Mouse (Mus musculus) testis, postnatal 10 days (tissue): ENCODE data around the gene Tex22.

Experiments
- DNase-seq: peaks from one replicate; pipeline ENCODE4 v3.0.0; 2021; ENCODE audit warnings: low spot score

The Tex22 gene

DNA sequence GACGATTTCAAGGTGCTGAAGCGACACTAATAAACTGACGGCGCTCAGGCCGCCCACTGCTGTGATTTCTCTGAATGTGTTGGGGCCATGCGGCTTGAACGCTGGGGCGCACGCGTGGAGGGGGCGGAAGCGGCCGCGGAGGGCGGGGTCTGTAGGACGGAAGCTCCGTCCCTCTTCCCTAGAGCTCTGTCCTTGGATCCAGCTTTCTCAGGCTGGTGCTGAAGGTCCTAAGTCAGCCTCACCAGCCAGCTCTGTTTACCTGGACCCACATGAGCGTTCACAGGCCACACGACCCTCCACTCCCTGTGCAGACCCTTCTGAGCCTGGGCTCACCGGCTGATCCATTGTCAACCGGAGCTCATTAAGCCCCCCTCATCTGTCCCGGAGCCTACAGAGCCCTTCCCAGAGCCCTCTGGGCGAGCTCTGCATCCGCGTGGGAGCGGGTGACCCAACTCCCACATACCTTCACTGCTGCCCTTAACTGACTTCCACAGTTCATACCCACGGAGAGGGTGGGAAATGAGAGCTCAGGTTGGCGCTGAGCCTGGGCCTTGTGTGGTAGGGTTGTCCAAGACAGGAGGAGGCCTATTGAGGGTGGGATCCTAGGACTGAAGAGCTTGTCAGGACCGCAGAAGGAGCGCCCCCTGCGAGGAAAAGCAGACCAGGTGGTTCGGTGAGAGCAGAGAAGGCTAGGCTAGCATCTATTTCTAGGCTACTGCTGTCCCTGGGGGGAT, at the start of gene Tex22:
Tex22 (plus strand) TSS at position 174 of the 734 bp plus-strand sequence.
- DNase-seq = peak; percentile 92

DNA sequence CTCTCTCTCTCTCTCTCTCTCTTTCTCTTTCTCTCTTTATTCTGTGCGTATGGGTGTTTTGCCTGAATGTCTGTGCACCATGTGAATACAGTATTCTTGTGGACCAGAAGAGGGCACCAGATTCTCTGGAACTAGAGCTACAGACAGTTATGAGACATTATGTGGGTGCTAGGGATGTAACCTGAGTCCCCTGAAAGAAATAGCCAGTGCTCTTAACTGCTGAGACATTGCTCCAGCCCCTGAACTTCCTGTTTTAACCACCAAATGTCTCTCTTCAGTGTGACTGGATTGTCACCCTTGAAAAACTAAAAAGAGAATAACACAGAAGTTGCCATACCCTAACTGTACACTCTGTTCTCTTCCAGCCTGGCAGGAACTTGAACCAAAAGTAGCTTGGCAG, 47.7 kb upstream of the Tex22 start:
- no peak for DNase-seq

DNA sequence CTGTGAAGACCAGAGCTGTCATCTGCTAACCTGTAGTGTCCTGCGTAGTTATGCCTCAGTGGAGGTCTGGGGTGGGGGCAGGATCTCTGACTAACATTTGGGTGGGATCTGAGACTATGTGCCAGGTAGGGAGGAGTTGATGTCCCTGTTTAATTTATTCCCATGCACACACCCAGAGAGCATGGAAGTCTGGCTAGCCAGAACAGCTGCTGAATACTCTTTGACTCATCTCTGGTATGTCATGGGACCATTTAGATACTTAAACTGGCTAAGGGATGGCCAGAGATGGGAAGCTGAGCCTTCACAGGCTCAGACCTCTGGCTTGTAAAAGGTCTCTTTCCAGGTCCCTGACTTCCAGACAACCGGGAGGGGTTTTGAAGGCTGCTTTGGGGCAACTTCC, 46.8 kb upstream of the Tex22 start:
- DNase-seq = no peak

DNA sequence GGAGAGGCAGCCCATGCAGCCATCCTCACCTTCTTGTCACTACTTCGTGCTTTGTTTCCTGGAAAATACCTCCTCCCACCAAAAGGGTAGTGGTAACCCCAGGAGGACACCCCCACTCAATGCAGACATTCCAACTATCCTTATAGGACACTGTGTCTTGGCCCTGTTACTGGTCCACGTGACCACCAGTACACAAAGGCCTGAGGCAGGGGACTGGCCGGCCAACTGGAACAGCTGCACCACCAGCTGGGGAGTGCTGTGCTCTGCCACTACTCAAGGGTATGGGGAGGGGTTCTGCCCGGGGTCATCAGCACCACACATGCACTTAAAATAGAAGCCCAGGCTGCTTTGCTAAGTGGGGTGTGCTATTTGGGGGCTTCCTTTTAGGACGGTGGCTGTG, 46.2 kb upstream of the Tex22 start:
- no peak for DNase-seq

DNA sequence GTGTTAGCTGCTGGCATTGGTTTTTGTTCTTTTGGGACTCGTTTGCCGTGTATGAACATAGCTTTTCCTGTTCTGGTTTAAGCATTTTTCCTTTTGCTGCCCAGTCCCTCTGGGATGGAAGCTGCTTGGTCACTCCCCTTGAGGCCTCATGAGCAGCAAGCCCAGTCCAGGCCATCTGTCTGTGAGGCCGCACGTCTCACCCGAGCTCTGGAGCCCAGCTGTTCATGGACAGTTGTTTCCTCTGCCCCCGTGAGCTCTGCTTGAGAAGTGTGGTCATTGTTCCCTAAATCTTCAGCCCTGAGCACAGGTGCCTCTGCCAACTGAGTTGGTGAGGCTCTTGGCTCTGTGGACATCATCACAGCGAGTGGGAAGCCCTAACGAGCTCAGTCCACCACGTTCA, 45.4 kb upstream of the Tex22 start:
- DNase-seq = no peak

DNA sequence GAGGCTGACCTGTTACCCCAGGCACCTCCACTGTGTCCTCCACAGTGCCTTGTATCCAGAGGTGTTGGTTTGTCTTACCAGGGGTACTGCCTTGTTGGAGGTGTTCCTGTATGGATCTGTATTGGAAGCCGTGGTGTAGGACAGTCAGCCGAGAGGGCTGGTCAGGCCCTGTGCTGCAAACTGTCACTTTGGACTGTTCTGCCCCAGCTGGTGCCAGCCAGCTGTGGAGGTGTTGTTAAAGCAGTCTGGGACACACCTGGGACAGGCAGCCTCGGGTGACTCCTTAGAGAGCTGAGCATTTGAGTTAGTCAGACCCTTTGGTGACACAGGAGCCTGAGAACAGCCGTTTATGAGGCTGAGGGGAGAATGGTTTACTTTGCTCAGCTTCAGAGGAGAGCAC, 44.3 kb upstream of the Tex22 start:
- DNase-seq = no peak

DNA sequence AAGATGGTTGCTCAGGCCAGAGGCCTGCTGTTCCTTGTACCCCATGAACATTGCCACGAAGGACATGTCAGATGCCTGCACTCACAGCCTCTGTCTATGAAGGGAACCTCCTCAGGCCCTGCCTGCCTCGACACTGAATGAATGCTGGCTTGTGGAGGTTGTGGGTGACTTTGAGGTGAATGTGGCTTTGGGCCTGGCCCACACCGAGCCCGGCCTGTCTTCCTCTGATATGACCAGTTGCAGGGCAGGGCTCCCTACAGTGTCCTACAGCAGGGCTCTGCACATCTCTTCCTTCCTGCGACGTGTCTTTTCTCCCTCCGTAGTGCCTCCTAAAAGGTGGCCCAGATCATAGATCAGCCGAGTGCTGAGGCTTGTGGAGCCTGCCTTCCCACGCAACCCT, 43.3 kb upstream of the Tex22 start:
- DNase-seq = no peak

DNA sequence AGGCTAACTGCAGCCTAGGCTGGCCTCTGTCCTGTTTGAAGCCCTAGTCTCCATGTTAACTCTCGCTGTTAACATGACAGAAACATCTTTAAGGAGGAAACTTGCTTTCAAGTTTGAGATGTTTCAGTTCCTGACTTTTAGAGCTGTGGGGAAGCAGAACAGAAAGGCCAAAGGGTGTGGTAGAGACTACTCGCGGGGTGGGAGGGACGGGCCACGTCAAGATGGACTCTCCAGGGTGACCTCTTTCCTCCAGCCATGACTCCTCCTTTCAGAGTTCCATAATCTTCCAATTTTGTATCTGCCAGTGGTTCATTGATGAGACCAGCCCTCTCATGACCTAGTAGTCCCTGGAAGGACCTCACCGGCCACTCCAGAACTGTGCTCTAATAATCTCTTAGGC, 42.9 kb upstream of the Tex22 start:
- DNase-seq = no peak

DNA sequence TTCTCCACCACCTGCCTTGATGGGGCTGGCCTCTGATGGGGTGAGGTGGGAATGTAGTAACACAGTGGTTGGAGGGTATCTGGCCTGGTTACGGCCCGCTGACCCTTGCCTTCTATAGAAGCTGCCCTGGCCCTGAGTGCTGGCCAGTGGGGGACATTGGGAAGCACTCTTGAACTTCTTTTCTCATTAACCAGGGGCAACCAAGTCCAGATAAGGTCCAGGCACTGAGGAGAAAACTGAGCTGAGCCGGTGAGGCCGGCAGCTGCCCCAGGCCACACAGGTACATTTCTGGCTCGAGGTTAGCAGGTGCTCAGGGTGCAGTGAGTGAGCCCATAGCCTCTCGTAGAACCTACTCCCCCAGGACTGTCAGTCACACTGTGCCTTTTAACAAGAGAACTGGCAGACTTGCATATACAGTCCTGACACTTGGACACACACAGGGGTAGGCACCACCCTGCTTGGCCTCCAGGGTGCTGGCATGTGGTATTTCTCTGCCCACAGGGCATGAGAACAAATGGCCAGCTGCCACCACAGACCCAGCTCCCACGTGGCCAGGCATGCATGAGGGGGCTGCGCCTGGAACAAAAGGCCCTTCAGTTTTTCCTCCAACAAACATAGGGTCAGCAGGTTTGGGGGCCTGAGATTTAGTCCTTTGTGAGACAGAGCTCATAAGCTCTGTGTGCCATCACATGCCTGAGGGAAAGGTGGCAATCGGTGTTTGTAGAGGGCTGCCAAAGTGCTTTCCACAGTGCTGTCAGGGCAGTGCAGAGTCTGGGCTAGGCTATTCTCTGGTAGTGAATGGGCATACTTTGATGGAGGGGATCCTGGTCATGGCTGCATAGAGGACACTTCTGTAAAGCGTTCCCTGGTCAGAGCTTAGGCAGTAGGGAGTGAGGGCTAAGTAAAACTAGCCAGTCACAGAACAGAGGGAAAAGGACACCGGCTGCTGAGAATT, 41.7 kb upstream of the Tex22 start:
- DNase-seq = peak; percentile 84

DNA sequence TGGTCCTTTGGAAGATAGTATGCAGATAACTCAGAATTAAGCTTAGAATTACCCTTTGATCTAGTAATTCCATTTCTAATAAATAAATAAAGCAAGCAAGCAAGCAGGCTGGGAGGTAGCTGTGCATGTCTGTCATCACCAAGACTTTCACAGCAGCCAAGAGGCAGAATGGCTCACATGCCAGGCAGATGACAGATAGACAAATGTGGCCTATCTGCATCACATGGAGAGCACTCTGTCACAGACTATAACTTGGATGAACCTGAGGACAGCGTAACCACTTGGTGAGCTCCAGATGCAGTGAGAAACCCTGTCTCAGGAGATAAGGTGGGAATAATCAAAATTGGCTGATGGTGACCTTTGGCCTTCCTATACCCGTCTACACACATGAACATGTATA, 39.2 kb upstream of the Tex22 start:
- no peak for DNase-seq

DNA sequence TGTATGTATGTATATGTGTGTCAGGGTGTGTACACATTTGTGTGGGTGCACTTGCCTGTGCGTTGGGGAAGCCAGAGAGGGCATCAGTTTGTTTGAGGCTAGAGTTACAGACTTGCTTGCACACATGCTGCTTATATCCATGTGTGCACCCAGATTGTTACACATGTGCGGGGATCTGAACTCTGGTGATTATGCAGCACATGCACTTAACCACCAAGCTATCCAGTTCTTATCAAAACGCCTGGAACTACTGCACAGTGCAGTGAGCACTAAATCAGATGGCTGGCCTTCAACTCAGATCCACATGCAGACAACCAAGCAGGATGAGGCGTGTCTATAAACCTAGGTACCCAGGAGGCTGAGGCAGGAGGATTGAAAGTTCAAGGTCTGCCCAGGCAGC, 37.3 kb upstream of the Tex22 start:
- no peak for DNase-seq

DNA sequence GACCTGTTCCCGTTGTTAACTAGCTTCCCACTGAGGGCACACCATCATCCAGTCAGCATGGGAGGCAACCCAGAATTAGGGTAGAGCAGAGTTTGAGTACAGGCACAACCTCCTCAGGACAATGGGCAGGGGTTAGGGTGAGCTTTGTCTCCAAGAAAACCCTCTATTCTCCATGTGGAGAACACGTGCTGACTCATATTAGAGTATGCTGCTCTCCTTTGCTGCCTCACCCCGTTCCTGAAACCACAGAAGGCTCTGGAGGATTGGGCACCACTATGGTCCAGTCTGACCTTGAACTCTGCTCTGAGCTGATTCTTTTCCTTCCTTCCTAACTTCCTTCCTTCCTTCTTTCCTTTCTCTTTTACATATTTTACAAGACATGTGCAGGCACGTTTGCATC, 35.9 kb upstream of the Tex22 start:
- DNase-seq = no peak

DNA sequence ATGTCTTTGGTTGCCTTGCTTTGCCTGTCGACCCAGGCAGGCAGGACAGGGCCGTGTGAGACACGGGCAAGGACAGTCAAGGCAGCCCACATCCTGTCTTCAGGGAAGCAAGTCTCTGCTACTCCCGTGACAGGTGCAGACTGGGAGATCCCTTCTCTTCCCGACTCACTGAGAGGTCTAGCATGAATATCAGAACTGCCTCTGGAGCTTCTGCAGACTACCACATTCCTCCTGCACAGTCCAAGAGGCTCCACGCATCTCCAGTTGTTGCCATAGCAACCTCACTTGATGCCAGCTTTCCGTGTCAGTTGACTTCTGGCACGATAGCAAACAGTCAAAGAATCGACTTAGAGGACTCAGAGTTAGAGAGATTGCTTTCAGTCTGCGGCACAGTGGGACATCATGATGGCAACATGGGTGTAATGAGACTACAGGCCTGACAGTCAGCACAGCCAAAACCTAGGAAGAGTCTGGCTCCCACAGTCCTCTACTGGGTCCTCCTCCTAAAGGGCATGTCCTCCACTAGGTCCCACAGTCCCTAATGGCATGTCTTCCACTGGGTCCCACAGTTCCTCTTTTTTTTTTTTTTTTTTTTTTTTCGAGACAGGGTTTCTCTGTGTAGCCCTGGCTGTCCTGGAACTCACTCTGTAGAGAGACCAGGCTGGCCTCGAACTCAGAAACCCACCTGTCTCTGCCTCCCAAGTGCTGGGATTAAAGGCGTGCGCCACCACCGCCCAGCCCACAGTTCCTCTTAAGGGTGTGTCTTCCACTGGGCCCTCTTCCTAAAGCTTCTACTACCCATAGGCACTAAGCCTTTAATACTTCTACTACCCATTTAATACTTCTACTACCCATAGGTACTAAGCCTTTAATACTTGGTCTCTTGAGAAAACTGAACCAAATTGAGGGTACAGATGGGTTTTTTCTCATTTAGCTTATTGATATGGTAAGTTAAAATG, 32.5 kb upstream of the Tex22 start:
- DNase-seq = no peak

DNA sequence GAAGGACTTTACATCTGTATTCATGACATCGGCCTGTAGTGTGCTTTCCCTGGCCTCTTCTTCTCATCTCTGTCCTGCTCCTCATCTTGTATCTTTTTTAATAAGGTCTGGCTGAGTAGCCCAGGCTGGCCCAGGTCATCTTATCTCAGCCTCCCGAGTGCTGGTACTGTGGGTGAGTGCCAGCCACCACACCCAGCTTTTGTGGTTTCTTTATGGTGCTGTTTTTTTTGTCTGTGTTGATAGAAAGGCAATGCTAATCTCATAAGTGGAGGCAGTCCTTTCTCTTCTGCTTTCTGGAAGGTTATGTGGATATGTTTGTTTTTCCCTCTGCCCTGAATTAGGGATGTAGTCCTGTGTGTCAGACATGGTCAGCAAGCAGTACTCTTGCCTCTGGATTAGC, 31.8 kb upstream of the Tex22 start:
- no peak for DNase-seq

DNA sequence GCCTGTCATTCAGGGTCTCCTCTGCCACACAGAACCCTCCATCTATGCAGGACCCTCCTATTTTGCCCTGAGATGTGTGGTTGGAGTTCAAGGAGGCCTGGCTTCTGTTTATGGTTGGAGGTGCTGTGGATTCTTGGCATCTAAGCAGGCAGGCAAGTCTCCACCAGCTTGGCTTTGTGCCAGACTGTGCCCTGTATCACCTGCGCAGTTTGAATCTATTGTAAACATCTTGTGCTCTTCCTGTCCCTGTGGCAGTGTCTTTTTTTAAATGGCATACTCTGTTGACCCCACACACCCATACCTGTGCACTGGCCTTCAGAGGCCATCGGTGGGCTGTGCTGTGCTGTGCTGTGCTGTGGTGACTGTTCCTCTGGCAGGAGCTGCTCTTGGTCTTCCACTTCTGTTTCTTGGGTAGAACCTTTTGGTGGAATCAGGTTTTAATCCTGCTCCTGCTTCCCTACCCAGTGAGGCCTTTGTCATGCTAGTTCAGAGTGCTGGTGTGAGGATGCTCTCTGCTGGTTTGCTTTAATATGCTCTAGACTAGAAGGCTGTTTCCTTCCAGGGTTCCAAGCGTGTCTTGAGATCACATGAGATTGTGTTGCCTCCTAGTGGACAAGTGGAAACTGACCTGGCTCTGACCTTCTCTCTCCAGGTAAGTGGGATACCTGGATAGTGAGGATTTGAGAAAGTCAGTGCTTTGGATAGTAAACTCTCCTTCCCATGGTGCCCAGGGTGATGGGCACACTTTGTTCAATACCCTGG, 29.2 kb upstream of the Tex22 start:
- DNase-seq = no peak

DNA sequence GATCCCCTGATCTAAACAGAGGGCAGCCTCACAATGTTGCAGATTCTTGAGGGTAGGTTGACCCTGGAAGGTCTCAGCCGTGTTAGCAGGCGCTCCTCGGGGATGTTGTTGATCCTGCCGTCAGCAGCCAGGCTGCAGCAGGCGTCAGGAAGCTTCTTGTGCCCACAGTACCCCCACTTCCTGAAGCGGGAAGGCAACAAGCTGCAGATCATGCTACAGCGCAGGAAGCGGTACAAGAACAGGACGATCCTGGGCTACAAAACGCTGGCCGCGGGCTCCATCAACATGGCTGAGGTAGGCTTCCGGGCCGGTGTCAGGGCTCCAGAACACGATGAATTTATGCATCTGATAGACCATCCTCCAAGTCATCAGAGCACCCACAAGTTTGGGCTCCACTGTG, 27.4 kb upstream of the Tex22 start:
- DNase-seq = no peak

DNA sequence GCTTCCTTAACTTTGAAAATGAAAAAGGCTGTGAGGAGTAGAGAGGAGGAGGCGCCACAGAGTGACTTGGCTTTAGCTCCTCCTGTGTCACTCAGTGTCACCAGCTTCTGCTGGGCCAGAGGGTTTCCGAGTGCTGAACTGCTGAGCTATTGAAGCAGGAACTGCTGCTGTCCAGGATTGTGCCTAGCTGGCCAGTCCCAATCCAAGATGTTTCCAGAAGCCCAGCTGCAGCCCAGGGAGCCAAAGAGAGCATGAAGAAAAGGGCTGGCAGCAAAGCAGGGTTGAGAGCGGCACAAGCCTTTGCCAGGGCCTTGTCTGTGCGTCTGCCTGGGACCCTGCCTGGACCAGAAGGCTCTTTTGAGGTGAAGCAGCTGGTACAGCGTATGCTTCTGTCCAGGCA, 26.2 kb upstream of the Tex22 start:
- no peak for DNase-seq

DNA sequence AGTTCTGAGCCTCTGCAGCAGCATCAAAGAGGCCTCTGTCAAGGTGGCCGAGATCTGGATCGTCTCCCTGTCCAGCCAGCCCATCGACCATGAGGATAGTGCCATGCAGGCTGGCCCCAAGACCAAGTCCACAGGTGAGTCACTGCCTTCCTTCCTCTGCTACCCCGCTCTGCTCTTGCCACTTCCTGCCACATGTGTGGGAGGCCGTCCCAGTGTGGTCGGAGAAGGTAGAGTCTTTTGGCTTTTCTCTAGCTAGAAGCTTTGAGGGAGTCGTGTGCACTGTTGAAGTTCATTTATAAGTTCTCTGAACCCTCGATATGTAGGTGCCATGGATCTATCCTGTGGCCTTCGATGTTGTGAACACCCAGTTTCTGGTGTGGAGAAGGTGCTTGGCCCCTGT, 24.5 kb upstream of the Tex22 start:
- no peak for DNase-seq

DNA sequence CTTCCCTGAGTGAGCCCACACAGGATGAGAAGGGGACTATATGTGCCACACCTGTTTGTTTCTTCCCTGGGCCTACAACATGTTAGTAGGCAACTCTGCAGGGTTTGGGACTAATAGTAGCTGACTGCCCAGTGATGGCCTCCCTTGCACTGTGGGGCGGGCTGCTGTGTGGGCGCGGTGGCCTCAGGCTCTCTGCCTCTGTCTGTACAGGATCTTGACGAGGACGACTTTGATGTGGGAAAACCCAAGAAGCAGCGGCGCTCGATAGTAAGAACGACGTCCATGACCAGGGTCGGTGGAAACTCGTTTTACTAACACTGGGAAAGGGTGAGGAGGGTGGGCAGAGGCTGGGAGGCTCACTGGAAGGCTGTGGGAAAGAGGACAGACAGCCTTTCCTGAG, 23.6 kb upstream of the Tex22 start:
- no peak for DNase-seq

DNA sequence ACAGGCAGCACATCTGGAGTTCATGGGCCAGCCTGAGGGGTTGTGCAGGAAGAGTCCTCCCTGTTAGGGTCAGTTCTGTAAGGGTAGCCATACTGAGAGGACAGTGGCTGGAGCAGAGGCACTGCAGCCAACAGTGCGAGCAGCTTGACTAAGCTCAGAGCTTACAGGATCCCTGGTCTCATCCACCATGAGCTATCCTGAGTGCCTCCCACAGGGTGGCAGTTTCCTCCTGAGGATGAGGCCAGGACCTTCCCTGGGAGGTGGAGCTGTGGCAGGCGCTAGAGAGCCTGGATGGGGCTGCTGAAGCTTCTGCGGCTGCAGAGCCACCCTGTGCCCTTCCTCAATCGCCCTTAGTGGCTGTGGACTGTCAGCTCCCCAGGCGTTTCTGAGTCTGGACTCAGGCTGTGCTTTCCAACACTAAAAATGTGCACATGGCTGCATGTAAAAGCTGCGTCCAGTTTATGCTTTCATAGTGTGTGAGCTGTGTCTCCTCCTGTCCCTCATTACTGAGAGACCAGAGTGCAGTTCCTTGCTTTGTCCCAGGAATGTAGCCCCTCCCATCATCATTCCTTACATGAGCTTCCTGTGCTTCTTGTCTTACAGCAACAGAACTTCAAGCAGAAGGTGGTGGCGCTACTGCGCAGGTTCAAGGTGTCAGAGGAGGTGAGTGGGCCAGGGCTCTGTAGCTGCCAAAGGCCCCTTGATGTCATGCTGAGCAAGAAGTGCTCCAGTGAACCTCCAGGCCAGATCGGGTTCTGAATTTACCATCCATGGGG, 22.5 kb upstream of the Tex22 start:
- no peak for DNase-seq

DNA sequence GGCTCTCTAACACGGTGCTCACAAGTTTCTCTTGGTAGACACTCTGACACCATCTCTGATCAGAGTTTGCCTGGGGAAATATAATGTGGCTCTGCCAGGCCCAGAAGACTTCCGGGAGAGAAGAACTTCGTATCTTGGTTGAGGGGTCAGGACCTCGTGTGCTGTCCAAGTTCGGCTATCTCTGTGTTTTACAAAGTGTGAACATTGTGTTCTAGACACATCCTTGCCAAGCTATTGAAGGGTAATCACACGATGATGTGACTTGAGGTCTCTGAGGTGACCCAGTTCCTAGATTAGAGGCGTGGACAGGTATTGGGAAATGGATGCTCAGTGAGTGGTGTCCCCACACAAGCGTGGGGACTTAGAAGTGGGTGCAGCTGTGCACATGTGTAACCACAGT, 18.2 kb upstream of the Tex22 start:
- no peak for DNase-seq
